ENCODE assay signal across 8 mouse cellular contexts in genomic region chr12:31713600-31713999, GRCm38 (mm10). TPM values are rescaled to one million over a fixed set of nuclear protein-coding genes. Genes with fewer than 3 reads are reported as not detected.
DNase-seq lines count a peak whose midpoint lies in the region; ATAC-seq lines count a peak whose summit lies in the region.
"Had no signal": no experiment of that assay in that cellular context is flagged by ENCODE, and none has a peak within 500 bp of the region (broad histone marks: within the 10 kb centered on the region; RNA-seq: fewer than 3 reads in every experiment).

TSS of gene Gpr22 (minus strand) at chr12:31713947.

- peak within 1 kb of the TSS; percentile 60 for H3K4me2 ChIP-seq in hindbrain, embryonic 15.5 days
- H3K4me2 ChIP-seq in midbrain, embryonic 11.5 days, result no peak within 1 kb of the TSS
- no peak within 1 kb of the TSS for H3K4me2 ChIP-seq in liver, embryonic 12.5 days

- ATAC-seq in frontal cortex, adult (ENCODE audit: low TSS enrichment), result peak; percentile 90
- ATAC-seq in hindbrain, embryonic 15.5 days (ENCODE audit: low FRiP score, low read depth), result peak; percentile 96
- peak; percentile 86; the same call in 1 of the 2 replicates for ATAC-seq in midbrain, embryonic 11.5 days (ENCODE audit: low FRiP score)
- no peak for ATAC-seq in liver, embryonic 12.5 days
- no peak for ATAC-seq in activated CD4-positive, CD25-positive, alpha-beta regulatory T cell, adult 4 months

- H3K27me3 ChIP-seq in hindbrain, embryonic 15.5 days, result no peaks in the 10 kb centered on the region
- no peaks in the 10 kb centered on the region for H3K27me3 ChIP-seq in midbrain, embryonic 11.5 days (ENCODE audit: control insufficient read depth, insufficient read depth, low read length)
- H3K27me3 ChIP-seq in liver, embryonic 12.5 days (replicated peaks), result no peaks in the 10 kb centered on the region

- no peaks in the 10 kb centered on the region for H3K9me3 ChIP-seq in hindbrain, embryonic 15.5 days
- no peaks in the 10 kb centered on the region for H3K9me3 ChIP-seq in midbrain, embryonic 11.5 days (ENCODE audit: control insufficient read depth, low read length)
- H3K9me3 ChIP-seq in liver, embryonic 12.5 days (replicated peaks), result no peaks in the 10 kb centered on the region

- no peaks in the 10 kb centered on the region for H3K36me3 ChIP-seq in hindbrain, embryonic 15.5 days
- no peaks in the 10 kb centered on the region for H3K36me3 ChIP-seq in midbrain, embryonic 11.5 days (ENCODE audit: control insufficient read depth, insufficient read depth, low read length)
- H3K36me3 ChIP-seq in liver, embryonic 12.5 days, result no peaks in the 10 kb centered on the region

- peaks cover 10% of the 10 kb centered on the region for H3K4me1 ChIP-seq in hindbrain, embryonic 15.5 days (replicated peaks)
- H3K4me1 ChIP-seq in midbrain, embryonic 11.5 days (ENCODE audit: control insufficient read depth, insufficient read depth, low read length), result no peaks in the 10 kb centered on the region
- H3K4me1 ChIP-seq in liver, embryonic 12.5 days, result no peaks in the 10 kb centered on the region

- 10% methylated on average over 6 of the region's 6 CpGs for WGBS in hindbrain, embryonic 15.5 days
- WGBS in midbrain, embryonic 11.5 days, result 34% methylated on average over 6 of the region's 6 CpGs
- WGBS in liver, embryonic 12.5 days (ENCODE audit: insufficient replicate concordance), result 54% methylated on average over 6 of the region's 6 CpGs

- peak within 1 kb of the TSS; percentile 68 for H3K9ac ChIP-seq in hindbrain, embryonic 15.5 days
- H3K9ac ChIP-seq in midbrain, embryonic 11.5 days (ENCODE audit: low read length), result no peak within 1 kb of the TSS; the same call in 1 of the 2 replicates
- H3K9ac ChIP-seq in liver, embryonic 12.5 days, result no peak within 1 kb of the TSS
- H3K9ac ChIP-seq: liver, embryonic 14.5 days had no signal

- H3K4me3 ChIP-seq in hindbrain, embryonic 15.5 days, result peak within 1 kb of the TSS; percentile 57
- peak within 1 kb of the TSS; percentile 14; the same call in 1 of the 2 replicates for H3K4me3 ChIP-seq in midbrain, embryonic 11.5 days (ENCODE audit: low read depth, low read length)
- no peak within 1 kb of the TSS for H3K4me3 ChIP-seq in liver, embryonic 12.5 days

- peak within 1 kb of the TSS; percentile 89 for H3K27ac ChIP-seq in hindbrain, embryonic 15.5 days (replicated peaks)
- peak within 1 kb of the TSS; percentile 48; the same call in 1 of the 2 replicates for H3K27ac ChIP-seq in midbrain, embryonic 11.5 days (ENCODE audit: low read depth, low read length)
- no peak within 1 kb of the TSS for H3K27ac ChIP-seq in liver, embryonic 12.5 days
- H3K27ac ChIP-seq: liver, embryonic 14.5 days had no signal

- peak; percentile 71 to 76 for DNase-seq in cerebellum, postnatal 14 days
- DNase-seq in midbrain, embryonic 11.5 days (ENCODE audit: low spot score, missing footprints), result no peak
- DNase-seq in spleen, adult 12 weeks (ENCODE audit: low spot score), result no peak

RNA-seq across cellular contexts. Expression of gene Gpr22, which starts in this region (rescaled TPM):
- 14.8 and 17.5 TPM in 2 replicates for polyA plus RNA-seq in hindbrain, embryonic 15.5 days (2015; fragmentation: Nextera tagmentation; extraction: Ambion mirVana)
- 6.2 and 8.4 TPM in 2 replicates for polyA plus RNA-seq in midbrain, embryonic 11.5 days (2014; fragmentation: Nextera tagmentation; extraction: Ambion mirVana)
- 0.04 and 0.19 TPM in 2 replicates for polyA plus RNA-seq in liver, embryonic 12.5 days (2016; fragmentation: Nextera tagmentation; extraction: Ambion mirVana)
- under 1 TPM; 0.33 to 0.40 TPM for polyA plus RNA-seq in activated CD4-positive, CD25-positive, alpha-beta regulatory T cell, adult 4 months (2017; shearing (Covaris generic))

Comparison
In these comparisons a context has a peak if more than half of its experiments do, and no peak if none do; other contexts are left out.
1. DNase-seq: peak in cerebellum, postnatal 14 days (2 of 2); none in midbrain, embryonic 11.5 days (single experiment) and spleen, adult 12 weeks (single experiment).
2. ATAC-seq: peak in frontal cortex, adult (single experiment), hindbrain, embryonic 15.5 days (single experiment) and midbrain, embryonic 11.5 days (single experiment); none in liver, embryonic 12.5 days (single experiment) and activated CD4-positive, CD25-positive, alpha-beta regulatory T cell, adult 4 months (single experiment).